Mouse (Mus musculus): ENCODE results near the gene Olfr65. TPM values are rescaled to one million over a fixed set of nuclear protein-coding genes. Genes with fewer than 3 reads are reported as not detected.

Gene Olfr65
- total and polyA plus RNA-seq, 3 experiments, result not detected

- no peak for DNase-seq (ENCODE audit: extremely low read depth)
- Histone ChIP-seq H3K36me3 (replicated peaks in 1 of 2; ENCODE audit: control insufficient read depth in 1 of 2, insufficient read depth in 1 of 2, low read length in 1 of 2) (no peaks in the 10 kb centered on the region), H3K4me1 (ENCODE audit: control insufficient read depth in 1 of 2, insufficient read depth in 2 of 2) (no peaks in the 10 kb centered on the region), H3K79me2 (replicated peaks; ENCODE audit: control insufficient read depth, extremely low read depth, insufficient read depth, poor library complexity, severe bottlenecking) (no peaks in the 10 kb centered on the region), H3K9ac (ENCODE audit: insufficient read depth, low read depth) (no peak within 1 kb of the TSS), H3K4me3 (replicated peaks in 1 of 3; ENCODE audit: low read depth in 2 of 3, low read length in 2 of 3, poor library complexity in 1 of 3) (no peak within 1 kb of the TSS), H3K4me2 (ENCODE audit: insufficient read depth, low read depth, poor library complexity, severe bottlenecking) (no peak within 1 kb of the TSS), H3K27me3 (replicated peaks) (no peaks in the 10 kb centered on the region), H3K9me3 (replicated peaks; ENCODE audit: low read length) (no peaks in the 10 kb centered on the region), H3K27ac (ENCODE audit: insufficient read depth, low read depth) (no peak within 1 kb of the TSS)
- TF ChIP-seq ZC3H11A (IDR thresholded peaks at IDR 0.05; ENCODE audit: low read depth, low read length), result no peak
- no peak for TF ChIP-seq PAX5 (IDR thresholded peaks at IDR 0.05; ENCODE audit: low read length)
- TF ChIP-seq JUND (conservative IDR thresholded peaks at IDR 0.05; ENCODE audit: low read depth, low read length), result no peak
- in situ Hi-C loops (cut with MboI; ENCODE audit: low pct_ligation_motif_present, low pct_unique_long_range_greater_than_20kb, low sequenced_read_pairs), result no loop called here
- dilution Hi-C loops (cut with MboI; ENCODE audit: extremely low pct_ligation_motif_present, extremely low pct_unique_long_range_greater_than_20kb, low sequenced_read_pairs), result no loop called here
Observed at GRCm38 (mm10) chr7:103934264-103934663, 31.0 kb downstream of the Olfr65 start, which contains the start of gene Olfr632. Gene Olfr632 (plus strand): TSS chr7:103934347.

- peak; percentile 73 for DNase-seq (ENCODE audit: extremely low read depth)
- Histone ChIP-seq H3K36me3 (replicated peaks in 1 of 2; ENCODE audit: control insufficient read depth in 1 of 2, insufficient read depth in 1 of 2, low read length in 1 of 2) (no peaks in the 10 kb centered on the region), H3K9ac (ENCODE audit: insufficient read depth, low read depth) (no peak overlapping the region), H3K4me1 (ENCODE audit: control insufficient read depth in 1 of 2, insufficient read depth in 2 of 2) (no peaks in the 10 kb centered on the region), H3K9me3 (replicated peaks; ENCODE audit: low read length) (no peaks in the 10 kb centered on the region), H3K4me2 (ENCODE audit: insufficient read depth, low read depth, poor library complexity, severe bottlenecking) (no peak overlapping the region), H3K79me2 (replicated peaks; ENCODE audit: control insufficient read depth, extremely low read depth, insufficient read depth, poor library complexity, severe bottlenecking) (no peaks in the 10 kb centered on the region), H3K4me3 (replicated peaks in 1 of 3; ENCODE audit: low read depth in 2 of 3, low read length in 2 of 3, poor library complexity in 1 of 3) (no peak overlapping the region), H3K27ac (ENCODE audit: insufficient read depth, low read depth) (no peak overlapping the region), H3K27me3 (replicated peaks) (no peaks in the 10 kb centered on the region)
- dilution Hi-C loops (cut with MboI; ENCODE audit: extremely low pct_ligation_motif_present, extremely low pct_unique_long_range_greater_than_20kb, low sequenced_read_pairs) (no loop called here), in situ Hi-C loops (cut with MboI; ENCODE audit: low pct_ligation_motif_present, low pct_unique_long_range_greater_than_20kb, low sequenced_read_pairs) (no loop called here)
- no peak for TF ChIP-seq IRF4 (IDR thresholded peaks at IDR 0.05; ENCODE audit: low read depth, low read length)
- TF ChIP-seq PAX5 (IDR thresholded peaks at IDR 0.05; ENCODE audit: low read length), result no peak
- peak; percentile 77 to 80 for TF ChIP-seq CTCF (conservative IDR thresholded peaks at IDR 0.05 in 1 of 2, IDR thresholded peaks at IDR 0.05 in 1 of 2; ENCODE audit: low read depth in 2 of 2, low read length in 2 of 2)
- TF ChIP-seq SMC3 (IDR thresholded peaks at IDR 0.05; ENCODE audit: low read depth, low read length), result peak; percentile 65
- no peak for TF ChIP-seq MEF2A (IDR thresholded peaks at IDR 0.05; ENCODE audit: borderline replicate concordance, low read depth, low read length)
- peak; percentile 68 for TF ChIP-seq RAD21 (IDR thresholded peaks at IDR 0.05; ENCODE audit: low read depth, low read length)
Observed at GRCm38 (mm10) chr7:103942730-103943129, 39.4 kb downstream of the Olfr65 start.

GRCm38 (mm10) chr7:103944137-103944536 lies 40.9 kb downstream of the Olfr65 start, which contains the start of gene Olfr633:
Gene Olfr633 (plus strand): TSS chr7:103944437.
- H3K9me3 ChIP-seq (replicated peaks; ENCODE audit: low read length), result no peaks in the 10 kb centered on the region
- H3K4me2 ChIP-seq (ENCODE audit: insufficient read depth, low read depth, poor library complexity, severe bottlenecking), result no peak within 1 kb of the TSS
- H3K79me2 ChIP-seq (replicated peaks; ENCODE audit: control insufficient read depth, extremely low read depth, insufficient read depth, poor library complexity, severe bottlenecking), result no peaks in the 10 kb centered on the region
- no peaks in the 10 kb centered on the region for H3K4me1 ChIP-seq (ENCODE audit: control insufficient read depth in 1 of 2, insufficient read depth in 2 of 2)
- H3K4me3 ChIP-seq (replicated peaks in 1 of 3; ENCODE audit: low read depth in 2 of 3, low read length in 2 of 3, poor library complexity in 1 of 3), result no peak within 1 kb of the TSS
- H3K27ac ChIP-seq (ENCODE audit: insufficient read depth, low read depth), result no peak within 1 kb of the TSS
- no peak for DNase-seq (ENCODE audit: extremely low read depth)
- dilution Hi-C loops (cut with MboI; ENCODE audit: extremely low pct_ligation_motif_present, extremely low pct_unique_long_range_greater_than_20kb, low sequenced_read_pairs) (no loop called here), in situ Hi-C loops (cut with MboI; ENCODE audit: low pct_ligation_motif_present, low pct_unique_long_range_greater_than_20kb, low sequenced_read_pairs) (no loop called here)
- H3K9ac ChIP-seq (ENCODE audit: insufficient read depth, low read depth), result no peak within 1 kb of the TSS
- H3K27me3 ChIP-seq (replicated peaks), result no peaks in the 10 kb centered on the region
- no peak for TF ChIP-seq ZMIZ1 (IDR thresholded peaks at IDR 0.05; ENCODE audit: low read depth, low read length)
- no peak for TF ChIP-seq MAZ (IDR thresholded peaks at IDR 0.05; ENCODE audit: low read depth, low read length)
- no peak for TF ChIP-seq MXI1 (IDR thresholded peaks at IDR 0.05; ENCODE audit: low read depth, low read length)
- TF ChIP-seq JUND (conservative IDR thresholded peaks at IDR 0.05; ENCODE audit: low read depth, low read length), result no peak
- no peak for TF ChIP-seq MYC (IDR thresholded peaks at IDR 0.05; ENCODE audit: low read depth, low read length)
- TF ChIP-seq TCF12 (IDR thresholded peaks at IDR 0.05; ENCODE audit: low read depth, low read length), result no peak
- TF ChIP-seq EP300 (IDR thresholded peaks at IDR 0.05; ENCODE audit: low read length), result no peak
- no peak for TF ChIP-seq UBTF (IDR thresholded peaks at IDR 0.05; ENCODE audit: low read depth, low read length)
- TF ChIP-seq TBP (conservative IDR thresholded peaks at IDR 0.05; ENCODE audit: low read depth, low read length), result no peak
- TF ChIP-seq MAX (IDR thresholded peaks at IDR 0.05; ENCODE audit: low read length), result no peak
- TF ChIP-seq ZNF384 (IDR thresholded peaks at IDR 0.05; ENCODE audit: low read depth, low read length), result no peak
- no peak for TF ChIP-seq GABPA (IDR thresholded peaks at IDR 0.05; ENCODE audit: insufficient replicate concordance, low read depth, low read length)
- TF ChIP-seq CHD1 (IDR thresholded peaks at IDR 0.05; ENCODE audit: low read depth, low read length), result no peak
- TF ChIP-seq CTCF (conservative IDR thresholded peaks at IDR 0.05 in 1 of 2, IDR thresholded peaks at IDR 0.05 in 1 of 2; ENCODE audit: low read depth in 2 of 2, low read length in 2 of 2), result no peak
- no peaks in the 10 kb centered on the region for H3K36me3 ChIP-seq (replicated peaks in 1 of 2; ENCODE audit: control insufficient read depth in 1 of 2, insufficient read depth in 1 of 2, low read length in 1 of 2)

All from CH12.LX (cell line).